Mouse (Mus musculus): Measurements from ENCODE around the gene Stim2.

DNA sequence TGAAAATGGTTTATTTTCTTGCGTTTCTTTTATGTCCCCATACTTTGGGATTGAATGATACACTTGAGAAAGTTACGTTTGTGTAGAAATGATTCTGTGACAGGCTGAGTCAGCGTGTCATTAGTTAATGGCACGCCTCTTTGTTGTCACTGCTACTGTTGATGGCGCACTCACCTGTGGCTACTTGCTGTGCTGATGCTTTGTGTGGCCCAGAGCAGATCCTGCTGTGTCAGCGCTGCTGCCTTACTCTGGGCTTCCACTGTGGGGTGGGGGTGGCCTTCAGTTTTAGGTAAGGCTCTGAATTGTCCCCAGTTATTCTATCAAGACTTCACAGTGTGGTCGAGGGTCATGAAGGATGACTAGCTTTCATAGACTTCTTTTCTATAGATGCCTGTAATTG is 18.8 kb downstream of the Stim2 start:
- TF ChIP-seq CTCF (IDR thresholded peaks at IDR 0.05; ENCODE audit: borderline replicate concordance, control insufficient read depth, extremely low read depth, insufficient read depth, low read length, poor library complexity) = no peak
- TF ChIP-seq POLR2A (IDR thresholded peaks at IDR 0.05; ENCODE audit: control insufficient read depth, extremely low read depth, insufficient read depth, low read length, poor library complexity) = no peak

Data from thymus, adult 2 months (tissue).